Mouse (Mus musculus): ENCODE measurements around the gene Rps24. TPM values are rescaled to one million over a fixed set of nuclear protein-coding genes. Genes with fewer than 3 reads are reported as not detected.
A peak's percentile ranks its signal among the peaks of the same experiment; 100 is the strongest.

Gene Rps24
- polyA plus RNA-seq, 2 experiments: 888 to 1,839 TPM

DNA sequence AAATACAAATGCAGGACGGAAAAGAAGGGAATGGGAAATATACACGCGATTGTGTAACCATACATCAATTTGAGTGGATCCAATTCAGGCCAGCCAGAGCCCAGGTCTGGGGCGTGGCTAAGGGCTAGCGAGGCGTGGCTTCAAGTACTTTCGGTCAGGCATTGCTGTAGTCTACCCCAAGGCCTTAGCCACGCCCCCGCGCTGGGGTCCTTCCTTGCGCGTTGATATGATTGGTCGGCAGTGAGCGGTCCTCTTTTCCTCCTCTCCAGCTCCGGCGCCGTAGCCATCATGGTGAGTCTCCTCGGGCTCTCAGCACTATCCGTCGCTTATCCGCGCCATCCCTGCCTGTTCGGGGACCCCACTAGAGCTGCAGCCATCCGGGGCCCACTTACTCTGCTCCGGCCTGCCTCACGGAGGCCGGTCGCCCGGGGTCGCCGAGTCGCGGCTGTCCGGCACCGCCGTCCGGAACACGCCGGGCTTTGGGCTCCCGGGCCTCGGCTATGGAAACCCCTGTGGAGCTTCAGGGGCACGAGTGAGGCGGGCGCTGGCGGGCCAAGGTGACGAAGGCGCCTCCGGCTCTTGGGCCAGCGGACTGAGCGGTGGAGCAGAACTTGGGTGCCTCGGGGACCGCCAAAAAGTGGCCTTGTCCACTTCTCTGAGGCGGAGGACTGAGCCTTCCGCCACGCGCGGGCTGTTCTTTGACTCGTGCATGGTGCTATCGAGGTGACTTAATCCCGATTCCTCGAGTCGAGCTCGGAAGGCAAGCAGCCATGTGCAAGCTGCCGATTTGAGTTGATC, 3.7 kb downstream of the Rps24 start:
- H3K9ac ChIP-seq (replicated peaks): peak overlapping the region; percentile 93

DNA sequence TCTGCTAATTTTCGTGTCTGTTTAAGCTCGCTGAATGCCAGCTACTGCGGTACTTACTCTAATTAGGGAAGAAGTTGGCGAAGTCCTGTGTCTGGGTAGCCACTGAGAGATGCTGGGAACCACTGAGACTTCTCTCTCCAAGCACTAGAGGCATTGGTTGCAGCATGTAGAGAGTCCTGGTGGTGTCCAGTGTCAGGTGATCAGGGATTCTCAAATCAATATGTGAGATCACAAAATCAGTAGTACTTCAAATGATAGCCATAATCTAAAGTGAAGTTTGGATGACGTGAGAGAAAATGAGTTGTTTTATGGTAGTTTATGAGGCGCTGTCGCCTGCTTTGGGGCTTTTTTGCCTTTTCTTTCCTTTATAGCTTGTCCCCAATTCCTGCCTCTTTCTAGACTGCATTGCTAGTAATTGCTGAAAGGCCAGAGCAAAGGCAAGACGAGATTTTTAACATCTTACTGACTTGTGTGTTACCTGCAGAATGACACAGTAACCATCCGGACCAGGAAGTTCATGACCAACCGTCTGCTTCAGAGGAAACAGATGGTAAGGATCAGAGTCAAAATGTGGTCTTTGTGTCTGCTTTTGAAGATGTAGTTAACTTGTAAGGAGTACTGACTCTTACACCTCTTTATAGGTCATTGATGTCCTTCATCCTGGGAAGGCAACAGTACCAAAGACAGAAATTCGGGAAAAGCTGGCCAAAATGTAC, 4.5 kb downstream of the Rps24 start:
- Histone ChIP-seq H3K27ac (peak overlapping the region; percentile 59), H3K4me3 (ENCODE audit: insufficient read depth in 1 of 2, low read depth in 2 of 2, low read length in 2 of 2) (peak overlapping the region; percentile 80 to 82), H3K4me1 (replicated peaks; ENCODE audit: control insufficient read depth in 2 of 2, insufficient read depth in 2 of 2, low read length in 1 of 2) (peaks cover 11 to 16% of the 10 kb centered on the region in 2 experiments), H3K4me2 (ENCODE audit: low read depth) (peak overlapping the region; percentile 89), H3K9me3 (ENCODE audit: control insufficient read depth, low read length) (no peaks in the 10 kb centered on the region), H3K36me3 (replicated peaks; ENCODE audit: control insufficient read depth, insufficient read depth, low read depth) (peaks cover 49% of the 10 kb centered on the region), H3K9ac (replicated peaks) (peak overlapping the region; percentile 93), H3K27me3 (ENCODE audit: control insufficient read depth, insufficient read depth, low read length) (no peaks in the 10 kb centered on the region)
- WGBS (ENCODE audit: insufficient replicate concordance): 1% methylated on average over 11 of the region's 11 CpGs
- ATAC-seq (ENCODE audit: insufficient read depth) (peak; percentile 9; the same call in 1 of the 2 replicates), DNase-seq (ENCODE audit: low read depth in 3 of 3, low spot score in 3 of 3) (no peak)
- no peak for TF ChIP-seq EP300 (IDR thresholded peaks at IDR 0.05; ENCODE audit: low read depth)
- no peak for TF ChIP-seq CTCF (IDR thresholded peaks at IDR 0.05; ENCODE audit: low read depth)

More for the DNA sequence above, 3.7 kb downstream of the Rps24 start:
- Histone ChIP-seq H3K9me3 (ENCODE audit: control insufficient read depth, low read length) (no peaks in the 10 kb centered on the region), H3K4me1 (replicated peaks; ENCODE audit: control insufficient read depth in 2 of 2, insufficient read depth in 2 of 2, low read length in 1 of 2) (peaks cover 14 to 21% of the 10 kb centered on the region in 2 experiments), H3K27me3 (ENCODE audit: control insufficient read depth, insufficient read depth, low read length) (no peaks in the 10 kb centered on the region), H3K27ac (peak overlapping the region; percentile 59), H3K4me2 (ENCODE audit: low read depth) (peak overlapping the region; percentile 89), H3K36me3 (replicated peaks; ENCODE audit: control insufficient read depth, insufficient read depth, low read depth) (peaks cover 41% of the 10 kb centered on the region), H3K4me3 (ENCODE audit: insufficient read depth in 1 of 2, low read depth in 2 of 2, low read length in 2 of 2) (peak overlapping the region; percentile 80 to 82)
- WGBS (ENCODE audit: insufficient replicate concordance): under 1% methylated on average over 64 of the region's 64 CpGs
- DNase-seq (ENCODE audit: low read depth in 3 of 3, low spot score in 3 of 3): peak; percentile 87 to 90 (median 88)
- no peak for TF ChIP-seq CTCF (IDR thresholded peaks at IDR 0.05; ENCODE audit: low read depth)
- TF ChIP-seq EP300 (IDR thresholded peaks at IDR 0.05; ENCODE audit: low read depth): peak; percentile 34; the same call in 1 of the 2 replicates
- ATAC-seq (ENCODE audit: insufficient read depth): peak; percentile 91

DNA sequence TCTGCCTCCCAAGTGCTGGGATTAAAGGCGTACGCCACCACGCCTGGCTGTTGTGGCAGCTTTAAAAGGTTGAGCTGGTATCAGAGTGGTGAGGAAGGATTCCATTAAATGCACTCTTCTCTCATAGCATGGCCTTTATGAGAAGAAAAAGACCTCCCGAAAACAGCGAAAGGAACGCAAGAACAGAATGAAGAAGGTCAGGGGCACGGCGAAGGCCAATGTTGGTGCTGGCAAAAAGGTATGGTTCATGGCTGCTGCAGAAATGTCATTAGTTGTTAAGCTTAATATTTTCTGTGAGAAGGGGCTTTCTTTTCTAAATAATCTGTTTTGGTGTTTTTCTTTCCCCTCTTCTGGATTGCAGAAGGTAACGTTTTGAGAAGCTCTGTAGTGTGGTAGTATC, 6.3 kb downstream of the Rps24 start:
- no peak for DNase-seq (ENCODE audit: low read depth in 3 of 3, low spot score in 3 of 3)
- H3K9ac ChIP-seq (replicated peaks): peak overlapping the region; percentile 53
- peaks cover 66% of the 10 kb centered on the region for H3K36me3 ChIP-seq (replicated peaks; ENCODE audit: control insufficient read depth, insufficient read depth, low read depth)

DNA sequence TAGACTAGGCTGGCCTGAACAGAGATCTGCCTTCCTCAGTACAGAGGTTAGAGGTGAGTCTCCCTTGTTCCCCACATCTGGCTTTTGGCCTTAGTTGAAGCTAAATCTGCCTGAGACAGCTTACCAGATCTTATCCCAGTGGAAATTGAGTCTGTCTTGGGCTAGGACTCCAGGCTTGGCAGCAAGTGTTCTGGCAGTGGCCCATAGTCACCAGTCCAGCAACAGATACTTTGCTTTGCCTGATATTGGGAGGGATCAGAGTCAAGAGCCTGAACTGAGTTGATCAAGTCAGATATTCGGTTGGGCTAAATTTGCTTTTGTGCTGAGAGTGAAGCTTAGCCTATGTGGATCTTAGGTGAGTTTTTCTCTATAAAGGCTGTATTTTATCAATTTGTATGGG, 9.6 kb downstream of the Rps24 start:
- Histone ChIP-seq H3K4me3 (ENCODE audit: insufficient read depth in 1 of 2, low read depth in 2 of 2, low read length in 2 of 2) (no peak overlapping the region), H3K27ac (no peak overlapping the region), H3K9ac (replicated peaks) (no peak overlapping the region), H3K4me1 (replicated peaks; ENCODE audit: control insufficient read depth in 2 of 2, insufficient read depth in 2 of 2, low read length in 1 of 2) (peaks cover 11 to 15% of the 10 kb centered on the region in 2 experiments), H3K27me3 (ENCODE audit: control insufficient read depth, insufficient read depth, low read length) (no peaks in the 10 kb centered on the region), H3K9me3 (ENCODE audit: control insufficient read depth, low read length) (no peaks in the 10 kb centered on the region), H3K36me3 (replicated peaks; ENCODE audit: control insufficient read depth, insufficient read depth, low read depth) (peaks cover 71% of the 10 kb centered on the region), H3K4me2 (ENCODE audit: low read depth) (no peak overlapping the region)
- DNase-seq (ENCODE audit: low read depth in 3 of 3, low spot score in 3 of 3): no peak
- no peak for TF ChIP-seq CTCF (IDR thresholded peaks at IDR 0.05; ENCODE audit: low read depth)
- TF ChIP-seq EP300 (IDR thresholded peaks at IDR 0.05; ENCODE audit: low read depth): no peak
- 72% methylated on average over 1 of the region's 1 CpGs for WGBS (ENCODE audit: insufficient replicate concordance)
- no peak for ATAC-seq (ENCODE audit: insufficient read depth)

More for the DNA sequence above, 6.3 kb downstream of the Rps24 start:
- 74% methylated on average over 9 of the region's 9 CpGs for WGBS (ENCODE audit: insufficient replicate concordance)
- TF ChIP-seq CTCF (IDR thresholded peaks at IDR 0.05; ENCODE audit: low read depth): no peak
- no peak for TF ChIP-seq EP300 (IDR thresholded peaks at IDR 0.05; ENCODE audit: low read depth)
- Histone ChIP-seq H3K4me3 (ENCODE audit: insufficient read depth in 1 of 2, low read depth in 2 of 2, low read length in 2 of 2) (peak overlapping the region; percentile 58 to 80), H3K4me1 (replicated peaks; ENCODE audit: control insufficient read depth in 2 of 2, insufficient read depth in 2 of 2, low read length in 1 of 2) (peaks cover 11 to 16% of the 10 kb centered on the region in 2 experiments), H3K9me3 (ENCODE audit: control insufficient read depth, low read length) (no peaks in the 10 kb centered on the region), H3K4me2 (ENCODE audit: low read depth) (peak overlapping the region; percentile 89), H3K27ac (no peak overlapping the region), H3K27me3 (ENCODE audit: control insufficient read depth, insufficient read depth, low read length) (no peaks in the 10 kb centered on the region)
- ATAC-seq (ENCODE audit: insufficient read depth): no peak

DNA sequence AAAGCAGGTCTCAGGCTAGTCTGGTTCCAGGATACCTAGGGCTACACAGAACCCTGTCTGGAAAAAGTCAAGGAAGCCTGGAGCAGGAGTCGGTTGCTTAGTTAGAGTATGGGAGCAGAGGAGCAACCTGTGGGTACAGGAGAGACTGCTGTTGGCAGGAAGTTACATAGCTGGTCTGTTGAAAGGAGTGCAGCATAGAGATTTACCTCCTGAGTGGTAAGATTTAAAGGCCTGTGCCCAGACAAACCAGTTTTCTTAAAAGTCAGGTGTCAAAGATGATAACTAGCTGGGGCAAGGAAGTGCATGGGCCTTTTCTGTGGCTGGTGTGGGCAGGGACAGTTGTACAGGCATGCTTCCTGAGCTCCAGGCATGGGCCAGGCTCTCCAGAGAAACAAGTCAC, 10.5 kb downstream of the Rps24 start:
- Histone ChIP-seq H3K4me2 (ENCODE audit: low read depth) (no peak overlapping the region), H3K4me3 (ENCODE audit: insufficient read depth in 1 of 2, low read depth in 2 of 2, low read length in 2 of 2) (no peak overlapping the region), H3K9me3 (ENCODE audit: control insufficient read depth, low read length) (no peaks in the 10 kb centered on the region), H3K4me1 (replicated peaks; ENCODE audit: control insufficient read depth in 2 of 2, insufficient read depth in 2 of 2, low read length in 1 of 2) (peaks cover 8 to 11% of the 10 kb centered on the region in 2 experiments), H3K36me3 (replicated peaks; ENCODE audit: control insufficient read depth, insufficient read depth, low read depth) (peaks cover 64% of the 10 kb centered on the region), H3K27me3 (ENCODE audit: control insufficient read depth, insufficient read depth, low read length) (no peaks in the 10 kb centered on the region), H3K9ac (replicated peaks) (no peak overlapping the region; the same call in 1 of the 2 replicates), H3K27ac (no peak overlapping the region)
- no peak for TF ChIP-seq CTCF (IDR thresholded peaks at IDR 0.05; ENCODE audit: low read depth)
- no peak for DNase-seq (ENCODE audit: low read depth in 3 of 3, low spot score in 3 of 3)
- WGBS (ENCODE audit: insufficient replicate concordance): 73% methylated on average over 1 of the region's 1 CpGs
- ATAC-seq (ENCODE audit: insufficient read depth): no peak
